Mouse (Mus musculus) layer of hippocampus, adult 8-10 months (tissue): ENCODE results near the gene 4933414I15Rik. TPM values are rescaled to one million over a fixed set of nuclear protein-coding genes. Genes with fewer than 3 reads are reported as not detected.

ENCODE experiments used
- total RNA-seq, 4 experiments: library from RNA; stranded (reverse); gene quantifications; 2 replicates each; pipeline ENCODE4 v1.2.4; 2022

4933414I15Rik gene
- total RNA-seq, 4 experiments from 2014 or later: not detected

Other genes starting within 250 kb of the 4933414I15Rik start
- gene Zfp354c, start 116.0 kb downstream of the 4933414I15Rik start, total RNA-seq: 10 to 100 TPM; 43.0 to 51.2 (median 48.0) TPM
- 1 to 10 TPM; 3.0 to 4.7 (median 3.9) TPM for gene Zfp879, start 102.2 kb downstream of the 4933414I15Rik start, total RNA-seq
- gene Grm6, start 93.1 kb downstream of the 4933414I15Rik start, total RNA-seq: not detected
- 1 to 10 TPM; 5.4 to 7.4 (median 6.7) TPM for gene Zfp454, start 56.1 kb downstream of the 4933414I15Rik start, total RNA-seq
- gene Zfp2, start 27.6 kb downstream of the 4933414I15Rik start, total RNA-seq: 10 to 100 TPM; 18.2 to 27.4 (median 20.4) TPM
- 1 to 10 TPM; 5.9 to 7.8 (median 6.6) TPM for gene Zfp354b, start 12.1 kb downstream of the 4933414I15Rik start, total RNA-seq
- not detected for gene Prop1, start 10.0 kb upstream of the 4933414I15Rik start, total RNA-seq
- gene Olfr1378, start 22.8 kb upstream of the 4933414I15Rik start, total RNA-seq: not detected
- not detected for gene Olfr1377, start 38.2 kb upstream of the 4933414I15Rik start, total RNA-seq
- not detected for gene Olfr51, start 59.8 kb upstream of the 4933414I15Rik start, total RNA-seq
- not detected for gene Olfr54, start 70.5 kb upstream of the 4933414I15Rik start, total RNA-seq
- gene Olfr1375, start 104.3 kb upstream of the 4933414I15Rik start, total RNA-seq: not detected
- 10 to 100 TPM in 2 of 4 experiments, 1 to 10 TPM in 2; 9.0 to 10.6 (median 10.0) TPM for gene Zfp354a, start 115.5 kb upstream of the 4933414I15Rik start, total RNA-seq